Mouse (Mus musculus): ENCODE measurements at regions not wholly inside any gene's neighbourhood (a gene's known extent, or its start where the extent isn't known, plus 50 kb on each side); places are given as distances from the start of the nearest gene placed in this dataset. TPM values are rescaled to one million over a fixed set of nuclear protein-coding genes. Genes with fewer than 3 reads are reported as not detected.

DNA sequence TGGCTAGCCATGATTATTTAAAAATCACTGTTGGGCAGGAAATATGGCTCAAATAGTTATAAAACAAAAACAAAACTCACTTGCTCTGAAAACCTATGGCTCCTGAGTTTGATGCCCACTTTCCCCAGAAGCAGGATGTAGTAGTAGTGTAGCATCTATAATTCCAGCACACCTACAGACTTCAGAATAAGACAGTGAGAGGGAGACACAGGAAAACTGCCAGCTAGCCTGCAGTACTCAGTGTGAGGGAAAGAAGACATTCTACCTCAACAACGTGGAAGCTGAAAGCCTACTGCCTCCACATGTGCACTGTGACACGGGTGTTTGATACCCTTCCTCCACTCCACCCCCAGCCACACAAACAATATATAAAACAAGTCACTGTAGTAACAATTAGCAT, 68.9 kb upstream of the Fam216b start:
- H3K27me3 ChIP-seq = no peaks in the 10 kb centered on the region
- no peaks in the 10 kb centered on the region for H3K9me3 ChIP-seq (replicated peaks)
- no peak overlapping the region for H3K27ac ChIP-seq
- H3K4me1 ChIP-seq (replicated peaks) = no peaks in the 10 kb centered on the region
- no peak for ATAC-seq (replicated peaks; ENCODE audit: insufficient number of reproducible peaks, insufficient read depth, low FRiP score, low read depth)
- no peak overlapping the region for H3K4me3 ChIP-seq
- H3K9ac ChIP-seq = no peak overlapping the region
- H3K36me3 ChIP-seq = no peaks in the 10 kb centered on the region
- WGBS = 80% methylated on average over 2 of the region's 2 CpGs
- no peak overlapping the region for H3K4me2 ChIP-seq

DNA sequence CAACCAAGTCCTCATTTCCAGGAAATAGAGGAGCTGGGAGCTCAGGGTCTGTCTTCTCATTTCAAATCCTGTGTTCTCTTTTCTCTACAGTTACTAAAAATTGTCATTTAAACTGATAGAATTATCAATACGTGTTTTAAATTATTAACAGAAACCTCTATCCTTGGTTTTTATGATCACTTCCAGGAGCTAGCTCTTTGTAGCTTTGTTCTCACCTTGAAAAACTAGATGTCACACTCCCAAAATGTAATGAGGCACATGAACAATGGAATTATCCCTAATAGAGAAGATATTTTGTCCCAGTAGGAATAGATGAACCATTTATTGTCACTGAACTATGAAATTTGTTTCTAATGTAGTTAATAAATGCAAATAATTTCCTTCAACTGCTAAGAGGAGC, 60.0 kb upstream of the Fam216b start:
- 91% methylated on average over 1 of the region's 1 CpGs for WGBS
- no peaks in the 10 kb centered on the region for H3K36me3 ChIP-seq
- H3K9ac ChIP-seq = no peak overlapping the region
- H3K4me2 ChIP-seq = no peak overlapping the region
- no peaks in the 10 kb centered on the region for H3K9me3 ChIP-seq (replicated peaks)
- no peak overlapping the region for H3K4me3 ChIP-seq
- no peak overlapping the region for H3K27ac ChIP-seq
- peaks cover 8% of the 10 kb centered on the region for H3K4me1 ChIP-seq (replicated peaks)
- no peaks in the 10 kb centered on the region for H3K27me3 ChIP-seq
- no peak for ATAC-seq (replicated peaks; ENCODE audit: insufficient number of reproducible peaks, insufficient read depth, low FRiP score, low read depth)

DNA sequence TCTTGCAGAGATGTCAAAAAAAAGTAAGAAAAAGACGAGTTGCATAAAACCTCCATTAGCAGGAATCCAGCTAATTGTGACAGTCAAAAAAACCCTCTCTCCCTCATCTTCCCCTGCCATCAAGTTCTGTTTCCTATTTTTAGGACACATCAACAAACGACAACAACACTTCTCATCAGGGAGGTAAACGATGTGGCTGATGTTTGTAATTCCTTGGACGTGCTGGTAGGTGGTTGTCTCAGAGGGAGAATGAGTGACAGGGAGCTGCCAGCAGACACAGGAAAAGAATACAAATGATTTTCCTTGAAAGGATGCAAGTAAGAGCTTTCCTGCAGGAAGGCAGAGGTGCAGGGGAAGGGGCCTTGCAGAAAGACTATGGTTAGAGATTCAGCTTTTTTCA, 54.9 kb upstream of the Fam216b start:
- H3K9me3 ChIP-seq (replicated peaks) = no peaks in the 10 kb centered on the region
- ATAC-seq (replicated peaks; ENCODE audit: insufficient number of reproducible peaks, insufficient read depth, low FRiP score, low read depth) = no peak
- WGBS = 27% methylated on average over 4 of the region's 4 CpGs

More for the DNA sequence above, 54.9 kb upstream of the Fam216b start:
- Histone ChIP-seq H3K27ac (no peak overlapping the region), H3K9ac (no peak overlapping the region), H3K4me2 (no peak overlapping the region), H3K36me3 (no peaks in the 10 kb centered on the region), H3K4me3 (no peak overlapping the region), H3K27me3 (no peaks in the 10 kb centered on the region), H3K4me1 (replicated peaks) (peaks cover 8% of the 10 kb centered on the region)

MicroRNA genes in the stretch of these regions (microRNA counts, 519-probe panel; counts per million panel counts)
- not detected for microRNA mmu-miR-1971

Small RNAs in the stretch of these regions (microRNA-seq; reads per million reads assigned to microRNA genes)
- gene Mir1971 = not detected
